8 mouse cellular contexts compared by ENCODE assay signal in genomic region chr6:97457210-97457609, GRCm38 (mm10).
A peak's percentile ranks its signal among the peaks of the same experiment; 100 is the strongest.
DNase-seq lines count a peak whose midpoint lies in the region; ATAC-seq and TF ChIP-seq lines count a peak whose summit lies in the region.

No protein-coding gene starts in this region.

- peak overlapping the region; percentile 34; the same call in 1 of the 2 replicates for H3K4me3 ChIP-seq in heart, postnatal 0 days (ENCODE audit: low read depth, low read length)
- H3K4me3 ChIP-seq in liver, postnatal 0 days (ENCODE audit: low read depth, low read length): no peak overlapping the region

- H3K9me3 ChIP-seq in heart, postnatal 0 days (replicated peaks; ENCODE audit: control insufficient read depth, low read length): no peaks in the 10 kb centered on the region
- H3K9me3 ChIP-seq in liver, postnatal 0 days (ENCODE audit: low read length): no peaks in the 10 kb centered on the region

- no peak overlapping the region for H3K9ac ChIP-seq in heart, postnatal 0 days (replicated peaks; ENCODE audit: low read depth, low read length)
- H3K9ac ChIP-seq in liver, postnatal 0 days (replicated peaks): no peak overlapping the region

- WGBS in heart, postnatal 0 days: 25% methylated on average over 2 of the region's 2 CpGs
- 9% methylated on average over 2 of the region's 2 CpGs for WGBS in liver, postnatal 0 days (ENCODE audit: insufficient replicate concordance)

- H3K36me3 ChIP-seq in heart, postnatal 0 days (replicated peaks; ENCODE audit: control insufficient read depth, insufficient read depth, low read length): no peaks in the 10 kb centered on the region
- H3K36me3 ChIP-seq in liver, postnatal 0 days (replicated peaks; ENCODE audit: insufficient read depth, low read length): no peaks in the 10 kb centered on the region

- peak; percentile 12 for DNase-seq in embryo, embryonic 10 days (ENCODE audit: low spot score)
- DNase-seq in embryo, embryonic 10.5 days (ENCODE audit: low spot score): no peak
- peak; percentile 70 for DNase-seq in 416B (ENCODE audit: low read depth)
- peak; percentile 18 for DNase-seq in heart, postnatal 0 days (ENCODE audit: low spot score)
- no peak for DNase-seq in liver, postnatal 0 days
- no peak for DNase-seq in c-Kit-positive CD71-positive TER-119-positive erythroid progenitor cells, embryonic 14.5 days (ENCODE audit: low spot score)
- DNase-seq in spleen, adult 18-20 months: no peak
- DNase-seq in ovary, adult 18-20 months (ENCODE audit: low spot score): no peak

- no peak for TF ChIP-seq EP300 in heart, postnatal 0 days (IDR thresholded peaks at IDR 0.05; ENCODE audit: low read depth)
- TF ChIP-seq EP300 in liver, postnatal 0 days (IDR thresholded peaks at IDR 0.05; ENCODE audit: low read depth): no peak

- peaks cover 8% of the 10 kb centered on the region; the same call in 1 of the 2 replicates for H3K4me1 ChIP-seq in heart, postnatal 0 days (ENCODE audit: control insufficient read depth, insufficient read depth)
- H3K4me1 ChIP-seq in liver, postnatal 0 days (ENCODE audit: insufficient read depth): peaks cover 9% of the 10 kb centered on the region; the same call in 1 of the 2 replicates

- peak; percentile 51; the same call in 1 of the 2 replicates for ATAC-seq in heart, postnatal 0 days (ENCODE audit: insufficient read depth, low read depth)
- ATAC-seq in liver, postnatal 0 days: peak; percentile 55

- peak overlapping the region; percentile 84 for H3K27ac ChIP-seq in heart, postnatal 0 days (ENCODE audit: low read depth)
- H3K27ac ChIP-seq in liver, postnatal 0 days (ENCODE audit: low read depth): peak overlapping the region; percentile 70

- no peak for TF ChIP-seq CTCF in heart, postnatal 0 days (IDR thresholded peaks at IDR 0.05; ENCODE audit: low read depth)
- TF ChIP-seq CTCF in liver, postnatal 0 days (IDR thresholded peaks at IDR 0.05; ENCODE audit: low read depth): no peak

- no peaks in the 10 kb centered on the region for H3K27me3 ChIP-seq in heart, postnatal 0 days (ENCODE audit: control insufficient read depth, insufficient read depth, low read length)
- H3K27me3 ChIP-seq in liver, postnatal 0 days (ENCODE audit: insufficient read depth, low read length): no peaks in the 10 kb centered on the region

- peak overlapping the region; percentile 52 for H3K4me2 ChIP-seq in heart, postnatal 0 days (ENCODE audit: low read depth, low read length)
- H3K4me2 ChIP-seq in liver, postnatal 0 days (ENCODE audit: low read depth, low read length): peak overlapping the region; percentile 45

Comparison
In these comparisons a context has a peak if more than half of its experiments do, and no peak if none do; other contexts are left out.
1. DNase-seq: peak in embryo, embryonic 10 days (single experiment), 416B (single experiment) and heart, postnatal 0 days (single experiment); none in embryo, embryonic 10.5 days (single experiment), liver, postnatal 0 days (single experiment), c-Kit-positive CD71-positive TER-119-positive erythroid progenitor cells, embryonic 14.5 days (single experiment), spleen, adult 18-20 months (0 of 2) and ovary, adult 18-20 months (single experiment).